Mouse (Mus musculus): ENCODE data around the gene Bmpr1b. TPM values are rescaled to one million over a fixed set of nuclear protein-coding genes. Genes with fewer than 3 reads are reported as not detected.

Bmpr1b gene
- total and polyA plus RNA-seq, 3 experiments: 0.04 TPM; not detected in 1

GRCm38 (mm10) chr3:141862816-141863461, 306.3 kb downstream of the Bmpr1b start:
- no peak overlapping the region for H3K27ac ChIP-seq (ENCODE audit: insufficient read depth, low read depth)
- in situ Hi-C loops (cut with MboI; ENCODE audit: low pct_ligation_motif_present, low pct_unique_long_range_greater_than_20kb, low sequenced_read_pairs): loop anchor here (5.0 kb wide), 1 partner anchor 414 kb away; no protein-coding TSS in a partner anchor
- dilution Hi-C loops (cut with MboI; ENCODE audit: extremely low pct_ligation_motif_present, extremely low pct_unique_long_range_greater_than_20kb, low sequenced_read_pairs): no loop called here
- peaks cover 0 to 12% of the 10 kb centered on the region in 2 experiments; a peak in 2 of 4 replicates for H3K4me1 ChIP-seq (ENCODE audit: control insufficient read depth in 1 of 2, insufficient read depth in 2 of 2)
- H3K4me3 ChIP-seq (replicated peaks in 1 of 3; ENCODE audit: low read depth in 2 of 3, low read length in 2 of 3, poor library complexity in 1 of 3): peak overlapping the region in 1 of 3 experiments; percentile 6
- TF ChIP-seq RAD21 (IDR thresholded peaks at IDR 0.05; ENCODE audit: low read depth, low read length): peak; percentile 84
- TF ChIP-seq ZKSCAN1 (IDR thresholded peaks at IDR 0.05; ENCODE audit: borderline replicate concordance, low read depth, low read length): no peak
- TF ChIP-seq CTCF (conservative IDR thresholded peaks at IDR 0.05 in 1 of 2, IDR thresholded peaks at IDR 0.05 in 1 of 2; ENCODE audit: low read depth in 2 of 2, low read length in 2 of 2): peak; percentile 91 to 97
- peak; percentile 91 for TF ChIP-seq SMC3 (IDR thresholded peaks at IDR 0.05; ENCODE audit: low read depth, low read length)
- no peak for TF ChIP-seq CHD1 (IDR thresholded peaks at IDR 0.05; ENCODE audit: low read depth, low read length)
- TF ChIP-seq ZC3H11A (IDR thresholded peaks at IDR 0.05; ENCODE audit: low read depth, low read length): peak; percentile 25; the same call in 1 of the 2 replicates
- H3K79me2 ChIP-seq (replicated peaks; ENCODE audit: control insufficient read depth, extremely low read depth, insufficient read depth, poor library complexity, severe bottlenecking): no peaks in the 10 kb centered on the region
- no peaks in the 10 kb centered on the region for H3K9me3 ChIP-seq (replicated peaks; ENCODE audit: low read length)
- no peak overlapping the region for H3K9ac ChIP-seq (ENCODE audit: insufficient read depth, low read depth)
- H3K27me3 ChIP-seq (replicated peaks): no peaks in the 10 kb centered on the region
- peak; percentile 86 for DNase-seq (ENCODE audit: extremely low read depth)
- H3K36me3 ChIP-seq (replicated peaks in 1 of 2; ENCODE audit: control insufficient read depth in 1 of 2, insufficient read depth in 1 of 2, low read length in 1 of 2): no peaks in the 10 kb centered on the region
- H3K4me2 ChIP-seq (ENCODE audit: insufficient read depth, low read depth, poor library complexity, severe bottlenecking): peak overlapping the region; percentile 92

GRCm38 (mm10) chr3:141857123-141857522, 312.1 kb downstream of the Bmpr1b start:
- peaks cover 0 to under 1% of the 10 kb centered on the region in 2 experiments; a peak in 1 of 4 replicates for H3K4me1 ChIP-seq (ENCODE audit: control insufficient read depth in 1 of 2, insufficient read depth in 2 of 2)
- no peaks in the 10 kb centered on the region for H3K9me3 ChIP-seq (replicated peaks; ENCODE audit: low read length)
- in situ Hi-C loops (cut with MboI; ENCODE audit: low pct_ligation_motif_present, low pct_unique_long_range_greater_than_20kb, low sequenced_read_pairs) (no loop called here), dilution Hi-C loops (cut with MboI; ENCODE audit: extremely low pct_ligation_motif_present, extremely low pct_unique_long_range_greater_than_20kb, low sequenced_read_pairs) (no loop called here)
- H3K4me3 ChIP-seq (replicated peaks in 1 of 3; ENCODE audit: low read depth in 2 of 3, low read length in 2 of 3, poor library complexity in 1 of 3): no peak overlapping the region
- TF ChIP-seq MAZ (IDR thresholded peaks at IDR 0.05; ENCODE audit: low read depth, low read length) (no peak), NELFE (IDR thresholded peaks at IDR 0.05; ENCODE audit: low read depth, low read length) (no peak), RCOR1 (conservative IDR thresholded peaks at IDR 0.05; ENCODE audit: low read depth, low read length) (no peak), ZKSCAN1 (IDR thresholded peaks at IDR 0.05; ENCODE audit: borderline replicate concordance, low read depth, low read length) (no peak), CTCF (conservative IDR thresholded peaks at IDR 0.05 in 1 of 2, IDR thresholded peaks at IDR 0.05 in 1 of 2; ENCODE audit: low read depth in 2 of 2, low read length in 2 of 2) (no peak), IRF4 (IDR thresholded peaks at IDR 0.05; ENCODE audit: low read depth, low read length) (0 out of 2 replicates have a peak, but pooled peaks have one; percentile 6), KAT2A (IDR thresholded peaks at IDR 0.05; ENCODE audit: insufficient replicate concordance, low read length) (no peak), GABPA (IDR thresholded peaks at IDR 0.05; ENCODE audit: insufficient replicate concordance, low read depth, low read length) (no peak), NRF1 (IDR thresholded peaks at IDR 0.05; ENCODE audit: low read depth, low read length) (no peak)
- no peak for DNase-seq (ENCODE audit: extremely low read depth)
- no peaks in the 10 kb centered on the region for H3K36me3 ChIP-seq (replicated peaks in 1 of 2; ENCODE audit: control insufficient read depth in 1 of 2, insufficient read depth in 1 of 2, low read length in 1 of 2)
- no peak overlapping the region for H3K4me2 ChIP-seq (ENCODE audit: insufficient read depth, low read depth, poor library complexity, severe bottlenecking)
- no peaks in the 10 kb centered on the region for H3K79me2 ChIP-seq (replicated peaks; ENCODE audit: control insufficient read depth, extremely low read depth, insufficient read depth, poor library complexity, severe bottlenecking)
- H3K27ac ChIP-seq (ENCODE audit: insufficient read depth, low read depth): no peak overlapping the region
- no peak overlapping the region for H3K9ac ChIP-seq (ENCODE audit: insufficient read depth, low read depth)
- no peaks in the 10 kb centered on the region for H3K27me3 ChIP-seq (replicated peaks)

Measured in CH12.LX (cell line).